Mouse (Mus musculus): Measurements from ENCODE around the gene Acot12.
"Not testable (repeated sequence)": the region's sequence is repeated elsewhere in the genome, so short reads cannot be mapped to it uniquely, and the experiment has no call there.

The Acot12 gene

DNA sequence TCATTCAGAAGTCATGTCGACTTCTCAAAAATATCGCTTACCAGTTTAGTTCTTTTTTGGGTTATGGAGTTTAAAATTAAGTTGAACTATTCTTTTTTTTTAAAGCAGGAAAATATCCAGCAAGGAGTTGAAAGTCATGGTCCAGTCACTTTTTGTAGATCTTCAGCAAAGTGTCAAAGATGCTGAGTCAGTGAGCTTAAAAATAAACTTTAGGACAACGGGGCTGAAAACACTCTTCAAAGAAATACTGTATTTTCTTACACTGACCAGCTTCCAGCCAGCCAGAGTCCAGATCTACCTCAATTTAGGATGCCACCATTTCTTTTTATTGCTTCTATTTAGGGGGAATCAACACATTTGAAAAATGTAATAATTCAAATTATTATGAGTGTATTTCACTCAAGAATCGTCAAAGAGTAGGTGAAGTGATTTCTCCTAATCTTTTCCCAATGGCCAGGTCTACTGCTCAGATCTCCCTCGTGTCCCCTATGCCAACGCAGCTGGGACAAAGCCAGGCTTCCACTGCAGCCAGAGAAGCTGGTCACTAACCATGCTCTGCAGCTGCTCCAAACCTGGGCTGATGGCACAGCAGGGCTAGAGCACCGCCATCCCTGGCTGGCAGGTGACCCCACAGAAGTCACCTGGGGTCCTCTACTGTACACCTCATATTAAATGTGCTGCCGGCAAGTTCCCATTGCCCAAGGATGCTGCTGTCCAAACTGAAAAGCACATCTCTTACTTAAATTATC, 19.2 kb downstream of the Acot12 start:
- DNase-seq, result no peak

DNA sequence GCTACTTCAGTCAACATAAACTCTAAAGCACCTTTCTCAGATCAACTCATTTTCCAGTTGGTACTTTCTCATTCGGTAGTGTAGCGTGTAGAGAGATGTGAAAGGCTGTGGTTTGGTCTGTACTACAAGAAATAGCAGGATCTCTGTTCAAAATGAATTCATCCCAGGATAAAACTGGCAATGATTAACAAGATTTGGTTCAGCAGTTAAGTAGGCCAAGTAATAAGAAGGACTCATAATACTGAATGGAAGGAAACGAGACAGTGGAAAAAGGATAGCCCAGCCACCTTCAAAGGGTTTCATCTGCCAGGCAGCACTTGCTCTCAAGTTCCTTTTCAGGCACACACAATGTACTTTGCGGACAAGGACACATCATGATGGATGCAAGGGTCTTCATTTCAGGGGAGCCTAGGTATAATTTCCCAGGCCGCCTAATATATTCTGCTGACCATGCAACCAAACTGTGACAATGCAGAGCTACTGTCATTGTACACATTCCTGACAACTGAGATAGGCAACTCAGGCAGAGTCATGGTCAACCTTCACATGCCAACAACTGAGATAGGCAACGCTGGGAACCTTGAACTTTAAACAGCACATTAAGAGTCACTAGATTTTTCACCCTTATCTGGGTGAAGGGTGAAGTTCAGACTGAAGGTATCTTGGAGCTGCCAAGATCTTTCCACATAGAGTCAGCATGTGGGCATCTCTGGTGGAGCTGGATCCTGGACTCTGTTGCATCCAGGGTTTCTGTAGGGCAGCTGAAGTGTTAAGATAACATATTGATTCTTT, 20.5 kb downstream of the Acot12 start:
- peak; percentile 36 for DNase-seq

DNA sequence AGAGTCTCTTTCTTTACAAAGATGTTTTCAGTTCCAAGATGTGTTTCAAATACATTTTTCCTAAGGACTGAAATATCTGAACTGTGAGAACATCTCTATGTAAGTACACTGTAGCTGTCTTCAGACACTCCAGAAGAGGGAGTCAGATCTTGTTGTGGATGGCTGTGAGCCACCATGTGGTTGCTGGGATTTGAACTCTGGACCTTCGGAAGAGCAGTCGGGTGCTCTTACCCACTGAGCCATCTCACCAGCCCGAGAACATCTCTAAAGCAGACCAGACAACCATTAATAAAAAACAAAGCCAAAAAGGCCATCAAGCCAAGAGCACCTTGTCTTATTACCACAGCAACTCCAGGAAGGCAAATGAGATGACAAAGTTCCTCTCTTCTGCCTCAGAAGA, 22.3 kb downstream of the Acot12 start:
- not testable (repeated sequence) for DNase-seq

DNA sequence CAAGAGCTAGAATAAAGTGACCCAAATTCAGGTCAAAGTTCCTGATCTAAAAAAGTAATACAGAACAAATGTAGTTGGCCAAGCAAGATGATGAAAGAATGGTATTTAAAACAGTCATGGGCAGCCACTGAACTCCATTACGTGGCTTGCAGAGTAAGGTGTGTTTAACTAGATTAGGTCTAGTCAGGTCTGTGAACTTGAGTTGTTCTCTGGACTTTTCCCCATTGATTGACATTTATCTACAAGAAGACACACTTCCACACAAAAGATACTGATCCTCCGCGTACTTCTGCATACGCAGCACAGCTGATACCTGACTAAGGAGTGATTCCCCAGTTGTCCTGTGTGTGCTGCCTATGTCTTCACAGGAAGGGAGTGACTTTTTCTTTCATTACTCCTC, 24.3 kb downstream of the Acot12 start:
- no peak for DNase-seq

DNA sequence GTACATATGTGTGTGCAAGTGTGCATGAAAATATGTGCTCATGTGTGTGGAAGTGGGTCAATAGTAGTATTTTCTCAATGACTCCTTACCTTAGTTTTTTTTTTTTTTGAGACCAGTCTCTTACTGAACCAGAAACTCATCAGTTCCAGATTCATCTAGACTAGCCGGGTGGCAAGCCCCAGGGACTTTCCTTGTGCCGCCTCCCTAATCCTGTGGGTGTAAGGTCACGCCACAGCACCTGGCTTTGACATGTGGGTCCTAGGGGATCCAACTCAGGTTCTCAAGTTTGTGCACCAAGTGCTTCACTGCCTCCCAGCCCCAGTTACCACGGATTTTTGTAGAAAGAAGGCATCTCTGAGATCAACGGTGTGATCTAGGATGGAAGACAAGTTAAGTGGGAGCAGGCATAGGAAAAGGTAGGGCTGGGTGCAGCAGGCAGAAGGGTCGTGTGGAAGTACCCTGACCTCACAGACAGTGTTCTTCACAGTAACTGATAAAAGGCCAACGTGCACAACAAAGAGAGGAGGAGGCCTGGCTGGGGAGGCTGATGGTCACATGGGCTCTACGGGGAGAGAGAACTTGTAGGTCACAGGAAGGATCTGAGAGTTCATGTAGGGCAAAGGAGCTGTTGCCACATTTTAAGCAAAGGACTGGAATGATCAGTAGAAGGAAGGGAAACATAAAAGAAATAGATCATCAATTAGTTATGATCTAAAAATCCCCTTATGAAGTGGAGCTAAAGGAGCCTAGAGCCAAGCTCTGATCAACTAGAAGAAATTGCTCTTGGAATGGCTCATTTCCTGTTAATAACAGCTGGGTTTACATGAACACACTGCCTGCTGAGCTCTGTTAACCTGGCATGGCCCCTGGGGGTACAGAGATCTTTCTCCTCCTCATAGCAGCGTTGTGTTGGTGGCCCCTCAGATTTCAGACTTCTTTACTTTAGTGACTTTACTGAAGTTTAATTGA, 27.7 kb downstream of the Acot12 start:
- no peak for DNase-seq

DNA sequence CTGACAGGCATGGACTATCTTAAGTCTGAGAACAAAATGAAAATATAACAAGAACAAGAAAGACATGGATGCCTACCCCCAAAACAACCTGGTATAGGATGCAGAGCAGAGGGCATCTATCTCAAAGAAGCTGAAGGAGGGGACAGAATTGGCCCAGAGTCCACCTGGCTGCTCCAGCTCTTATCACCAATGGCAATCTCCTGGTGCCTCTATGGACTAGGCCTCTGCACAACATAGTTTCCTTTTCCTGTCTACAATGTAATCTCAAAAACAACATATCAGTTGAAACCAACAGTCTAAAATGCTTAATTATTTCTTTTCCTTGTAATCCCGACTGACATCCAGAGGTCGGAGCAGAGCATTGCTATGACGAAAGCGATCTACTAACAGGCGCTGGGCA, 36.8 kb downstream of the Acot12 start:
- DNase-seq, result no peak

DNA sequence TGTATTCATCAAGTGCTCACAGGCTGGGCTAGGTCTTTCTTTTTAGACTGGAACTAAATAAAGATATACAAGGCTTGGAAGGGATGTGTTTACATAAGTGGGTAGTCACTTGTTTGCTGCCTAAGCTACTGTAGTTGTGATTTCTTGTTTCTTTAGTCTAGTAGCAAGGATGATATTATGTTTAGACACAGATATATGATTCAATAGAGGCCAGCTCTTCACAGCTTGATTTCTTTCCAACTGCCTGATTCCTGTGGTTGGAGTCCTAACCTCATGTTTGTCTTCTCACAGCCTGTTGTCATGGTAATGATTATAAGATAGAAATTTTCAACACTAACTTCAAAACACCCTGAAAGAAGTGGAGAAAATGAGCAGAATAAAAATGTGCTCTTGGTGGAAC, 38.6 kb downstream of the Acot12 start:
- DNase-seq, result no peak

DNA sequence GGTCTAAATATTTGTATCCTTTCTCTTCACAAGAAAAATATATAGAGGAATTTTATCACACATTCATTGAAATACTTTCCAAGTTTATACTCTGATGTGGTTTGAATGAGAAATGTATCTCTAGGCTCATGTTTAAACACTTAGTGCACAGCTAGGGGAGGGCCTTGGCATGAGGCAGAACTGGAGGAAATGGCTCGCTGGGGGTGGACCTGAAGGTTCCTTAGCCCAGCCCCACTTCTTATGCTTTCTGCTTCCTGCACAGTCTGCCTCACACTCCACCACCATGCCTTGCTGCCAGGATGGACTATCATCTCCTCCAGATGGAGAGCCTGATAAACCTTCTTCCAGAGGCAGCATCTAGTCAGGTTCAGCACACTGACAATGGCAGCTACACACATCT, 50.7 kb downstream of the Acot12 start:
- no peak for DNase-seq

DNA sequence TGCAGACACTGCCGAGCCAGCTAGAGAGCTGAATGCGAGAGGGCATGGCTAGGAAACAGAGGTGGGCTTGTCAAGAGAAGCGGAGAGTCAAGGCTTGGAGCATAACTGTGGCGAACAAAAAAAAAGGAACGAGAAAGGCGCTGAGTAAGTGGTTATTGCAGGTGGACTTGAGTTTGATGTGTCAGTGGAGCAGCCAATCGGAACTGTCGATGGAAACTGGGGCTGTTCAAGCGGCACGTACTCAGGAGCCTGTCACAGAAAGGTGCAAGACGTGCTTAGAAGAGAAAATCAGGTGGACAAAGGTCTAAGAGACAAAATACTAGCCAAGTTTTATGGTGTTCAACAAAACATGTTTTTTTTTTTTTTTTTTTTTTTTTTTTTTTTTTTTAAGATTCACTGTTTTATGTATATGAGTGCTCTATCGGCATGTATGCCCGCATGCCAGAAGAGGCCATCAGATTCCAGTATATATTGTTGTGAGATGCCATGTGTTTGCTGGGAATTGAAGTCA, 53.7 kb downstream of the Acot12 start:
- no peak for DNase-seq

DNA sequence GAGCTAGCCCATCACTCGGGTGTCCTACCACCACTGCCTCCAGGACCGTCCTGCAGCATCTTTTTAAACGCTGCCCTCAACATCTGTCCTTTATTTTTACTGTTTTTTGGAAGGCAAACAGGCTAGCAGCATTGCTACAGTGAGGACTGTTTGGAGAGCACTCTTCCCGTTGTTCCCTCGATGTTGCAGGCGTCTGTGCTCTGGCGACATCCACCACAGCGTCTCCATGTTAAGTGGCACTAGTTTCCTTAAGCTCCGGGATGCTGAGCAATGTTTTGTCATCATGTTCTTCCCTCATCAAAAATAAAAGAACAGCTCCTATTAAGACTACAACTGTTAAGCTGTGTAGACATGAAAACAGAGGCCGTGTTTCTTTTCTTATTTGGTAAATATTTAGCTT, 54.3 kb downstream of the Acot12 start:
- DNase-seq, result no peak

DNA sequence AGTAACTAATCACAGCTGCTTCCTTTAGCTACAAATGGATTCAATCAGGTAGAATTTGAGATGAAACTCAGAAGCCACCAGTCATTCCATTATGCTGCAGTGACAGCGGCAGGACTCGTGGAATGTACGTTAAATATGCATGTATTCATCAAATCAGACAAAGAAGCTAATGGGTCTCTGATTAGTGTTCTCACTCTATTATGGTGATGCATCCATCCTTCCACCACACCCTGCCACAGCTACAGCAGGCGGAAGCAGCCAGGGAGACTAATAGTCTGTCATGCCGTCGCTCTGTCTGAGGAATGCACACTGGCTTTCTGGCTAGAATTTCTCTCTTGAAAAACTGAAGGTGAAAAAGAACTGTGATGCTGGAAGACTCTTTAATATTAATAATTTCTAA, 54.7 kb downstream of the Acot12 start:
- no peak for DNase-seq

DNA sequence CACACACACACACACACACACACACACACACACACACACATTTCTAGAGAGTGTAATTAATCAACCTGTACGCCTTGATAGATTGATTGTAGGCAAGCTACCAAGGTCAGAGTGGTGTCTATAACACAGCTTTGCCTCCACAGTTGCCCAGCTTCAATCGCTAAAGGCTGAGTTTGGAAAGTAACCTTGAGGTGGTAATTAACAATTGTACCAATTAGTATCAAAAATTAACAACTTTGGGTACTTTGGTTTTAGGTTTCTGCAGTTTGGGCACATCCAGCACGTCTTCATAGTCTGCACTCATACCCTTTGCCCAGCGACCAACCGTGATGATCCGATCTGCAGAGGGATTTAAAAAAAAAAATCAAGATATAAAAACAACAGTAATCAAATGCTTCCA, 55.6 kb downstream of the Acot12 start:
- no peak for DNase-seq

DNA sequence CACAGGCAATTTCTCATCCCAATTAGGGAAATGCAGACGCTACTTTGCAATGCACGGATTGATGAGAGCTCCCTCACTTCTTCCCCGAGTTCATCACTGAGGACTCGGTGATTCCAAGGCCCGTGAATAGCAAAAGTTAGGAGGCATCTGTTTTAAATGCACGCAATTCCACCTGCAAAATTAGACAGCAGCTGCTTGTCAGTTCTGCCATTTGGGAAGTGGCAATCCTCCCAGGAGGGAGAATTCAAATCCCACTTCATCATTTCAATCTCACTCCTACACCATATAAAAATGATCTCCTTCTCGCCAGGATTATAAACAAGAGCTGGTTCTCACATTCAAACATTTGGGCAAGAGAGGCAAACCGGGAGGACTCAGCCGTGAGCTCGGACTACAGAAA, 56.1 kb downstream of the Acot12 start:
- DNase-seq, result no peak

DNA sequence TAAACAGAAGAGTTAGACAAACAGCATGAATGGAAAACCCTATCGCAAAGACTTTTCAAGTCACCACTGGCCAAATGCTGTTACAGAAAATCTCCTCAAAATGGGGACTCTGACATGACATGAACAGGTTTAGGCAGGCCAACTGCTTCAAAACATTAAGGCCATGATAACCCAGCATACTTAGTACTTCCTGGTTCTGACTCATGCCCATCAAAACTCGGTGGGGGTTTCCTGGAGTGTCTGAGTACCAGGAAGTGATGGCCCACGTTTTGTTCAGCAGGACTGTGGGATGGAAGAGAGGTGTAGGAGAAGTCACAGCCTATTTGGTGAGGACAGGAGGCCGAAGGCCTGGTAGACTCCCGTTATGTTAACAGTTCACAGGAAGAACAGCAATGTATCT, 60.4 kb downstream of the Acot12 start:
- DNase-seq, result no peak

DNA sequence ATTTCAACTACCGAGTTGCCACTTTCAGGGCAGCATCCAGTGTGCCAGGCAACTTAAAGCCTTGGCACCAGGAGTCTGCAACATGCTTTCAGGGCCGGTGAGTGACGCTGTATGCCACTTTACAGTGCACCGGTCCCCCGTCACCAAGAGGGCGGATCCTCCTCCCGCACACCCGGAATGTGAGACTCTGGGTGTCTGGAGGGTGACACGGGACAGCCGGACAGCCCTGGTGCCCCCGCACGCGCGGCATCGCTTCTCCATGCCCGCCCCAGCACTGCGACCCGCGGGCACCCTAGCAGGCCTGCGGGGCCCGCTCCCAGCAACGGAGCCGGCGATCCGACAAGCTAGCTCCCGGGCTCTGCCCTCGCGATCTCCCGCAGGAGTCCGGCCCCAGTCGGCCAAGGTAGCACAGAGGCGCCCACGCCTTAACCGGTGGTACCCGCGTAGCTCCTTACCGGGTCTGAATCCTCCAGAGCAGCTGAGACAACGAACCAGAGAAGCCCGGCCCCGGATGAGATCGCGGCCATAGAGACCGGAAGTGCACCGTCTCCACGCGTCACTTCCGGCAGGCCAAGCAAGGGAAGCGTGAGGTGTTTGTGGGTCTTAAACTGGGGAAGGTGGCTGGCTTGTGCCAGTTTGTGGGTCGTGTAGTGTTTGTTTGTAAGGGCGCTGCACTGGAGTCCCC, 66.0 kb downstream of the Acot12 start, which contains the start of gene Zcchc9:
TSS of gene Zcchc9 (minus strand) at position 551 of the 685 bp plus-strand sequence.
- peak; percentile 92 for DNase-seq

DNA sequence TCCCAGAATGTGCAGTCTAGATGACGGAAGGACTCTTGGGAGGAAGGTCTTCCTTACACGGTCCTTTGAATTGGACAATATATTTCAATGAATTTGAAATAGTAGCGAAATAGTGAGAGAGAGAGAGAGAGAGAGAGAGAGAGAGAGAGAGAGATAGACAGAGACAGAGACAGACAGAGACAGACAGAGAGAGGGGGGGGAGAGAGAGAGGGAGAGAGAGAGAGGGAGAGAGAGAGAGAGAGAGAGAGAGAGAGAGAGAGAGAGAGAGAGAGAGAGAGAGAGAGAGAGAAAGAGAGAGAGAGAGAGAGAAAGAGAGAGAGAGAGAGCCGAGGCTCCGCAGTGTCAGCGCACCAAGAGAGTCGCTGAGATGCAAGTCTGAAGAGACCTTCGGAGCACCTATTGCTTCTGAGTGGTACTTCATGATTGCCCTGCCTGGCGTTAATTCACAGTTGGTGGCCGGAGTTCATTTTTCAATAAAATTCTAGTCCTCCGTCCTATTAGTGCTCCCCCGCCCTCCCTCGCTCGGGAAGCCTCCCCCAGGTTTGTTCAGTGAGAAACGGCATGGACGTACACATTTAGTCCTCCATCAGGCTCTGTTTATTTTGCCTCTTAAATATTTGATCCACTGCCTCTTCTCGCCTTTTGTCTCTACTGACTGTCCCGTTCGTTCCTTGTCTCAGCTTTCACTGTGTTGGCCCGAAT, 66.7 kb downstream of the Acot12 start:
- peak; percentile 12 for DNase-seq

DNA sequence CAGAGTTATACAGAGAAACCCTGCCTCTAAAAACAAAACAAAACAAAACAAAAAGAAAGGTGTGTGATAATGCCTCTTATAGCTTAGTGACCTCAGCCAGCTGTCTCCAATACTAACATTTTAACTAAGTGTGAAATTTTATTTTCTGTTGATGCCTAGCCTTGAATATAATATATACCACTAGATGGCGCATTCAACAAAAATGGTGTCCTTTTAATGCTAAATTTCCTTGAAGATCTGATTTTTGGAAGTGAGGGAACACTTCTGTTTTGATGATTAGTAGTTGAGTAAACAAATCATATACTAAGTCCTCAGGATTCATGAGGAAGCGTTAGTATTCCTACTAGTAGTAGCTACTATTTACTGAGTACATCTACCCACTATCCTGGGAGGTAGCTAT, 68.2 kb downstream of the Acot12 start:
- DNase-seq, result no peak

DNA sequence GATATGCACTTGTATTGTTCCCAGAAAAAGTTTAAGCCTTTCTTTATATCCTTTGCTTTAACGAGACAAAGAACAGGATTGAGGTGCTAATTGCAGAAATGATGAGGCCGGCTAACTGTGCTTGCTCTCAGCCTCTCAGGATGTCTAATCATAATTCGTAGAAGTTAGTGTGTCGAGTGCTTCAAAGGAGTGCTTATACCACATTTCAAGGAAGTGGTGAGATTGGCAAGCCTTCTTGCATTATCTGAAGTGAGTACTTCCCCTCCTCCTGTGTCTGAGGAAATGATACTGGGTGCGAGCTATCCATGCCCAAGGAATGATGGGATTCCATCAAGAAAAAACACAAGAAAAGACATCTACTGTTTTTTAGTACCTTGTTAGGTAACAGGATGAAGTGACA, 73.4 kb downstream of the Acot12 start:
- no peak for DNase-seq

DNA sequence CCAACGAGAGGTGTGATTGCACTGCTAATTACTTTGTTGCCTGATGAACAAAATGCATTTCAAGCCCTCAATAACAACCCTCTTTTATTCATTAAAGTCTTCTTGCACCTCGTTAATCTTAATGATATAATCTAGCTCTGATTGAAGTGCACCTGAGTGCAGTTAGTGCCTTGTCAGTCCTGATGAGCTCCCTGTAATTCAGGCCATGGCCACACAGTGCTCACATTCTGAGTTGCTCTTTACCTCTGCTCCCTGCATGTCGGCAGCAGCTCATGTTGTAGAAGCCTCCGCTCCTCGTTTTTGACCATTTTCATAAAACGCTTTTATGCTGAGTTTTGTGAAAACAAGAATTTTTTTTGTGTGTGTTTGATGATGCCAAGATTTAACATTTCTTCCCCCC, 82.4 kb downstream of the Acot12 start:
- DNase-seq, result no peak

DNA sequence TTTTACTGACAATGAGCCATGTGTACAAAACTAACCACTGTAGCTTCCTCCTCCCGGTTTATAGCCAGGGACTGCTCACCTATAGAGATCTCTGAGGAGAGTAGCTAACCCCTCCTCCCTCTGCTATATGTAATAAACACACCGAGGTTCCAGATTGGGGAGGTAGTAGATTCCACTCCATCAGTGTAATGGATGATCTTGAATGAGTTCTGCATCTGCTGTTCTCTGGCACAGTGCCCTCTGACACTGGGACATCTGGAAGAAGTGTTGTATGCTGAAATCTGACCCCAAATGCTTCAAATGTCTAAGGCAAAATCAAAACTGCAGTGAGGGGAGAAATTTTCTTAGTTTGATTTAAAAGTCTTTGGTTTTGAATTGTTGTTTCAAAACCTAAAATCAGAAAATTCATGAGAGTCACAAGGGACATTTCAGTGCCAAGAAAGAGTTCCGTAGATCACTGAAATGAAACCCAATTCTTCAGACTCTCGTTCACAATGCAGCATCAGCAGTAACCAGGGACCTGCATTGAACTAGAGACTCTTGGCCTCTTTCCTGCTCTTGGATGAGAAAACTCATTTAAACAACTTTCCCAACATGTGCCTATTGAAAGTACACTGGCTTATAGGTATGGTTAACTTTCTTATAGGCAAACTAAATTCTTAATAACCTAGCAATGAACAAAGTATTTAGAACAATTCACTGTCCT, 83.7 kb downstream of the Acot12 start:
- DNase-seq, result no peak

DNA sequence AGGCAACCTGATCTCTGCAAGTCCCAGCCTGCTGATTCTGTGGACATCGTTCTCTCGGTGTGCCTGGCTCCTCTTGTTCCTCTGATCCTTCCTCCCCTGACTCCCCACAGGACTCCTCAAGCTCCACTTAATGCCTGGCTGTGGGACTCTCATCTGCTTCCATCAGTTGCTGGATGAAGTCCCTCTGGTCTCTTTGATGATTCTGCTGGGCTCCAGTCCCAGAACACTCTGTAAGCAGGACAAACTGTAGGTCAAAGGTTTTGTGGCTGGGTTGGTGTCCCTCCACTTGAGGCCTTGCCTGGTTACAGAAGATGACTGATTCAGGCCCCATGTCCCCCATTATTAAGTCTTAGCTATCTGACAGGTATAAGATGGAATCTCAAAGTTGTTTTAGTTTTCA, 84.8 kb downstream of the Acot12 start:
- DNase-seq, result no peak

All from kidney, postnatal 14 days (tissue).